Mouse (Mus musculus): Measurements from ENCODE around the gene Mustn1. TPM values are rescaled to one million over a fixed set of nuclear protein-coding genes. Genes with fewer than 3 reads are reported as not detected.

Mustn1 gene
- 20.0 and 29.0 TPM in 2 replicates for polyA plus RNA-seq (2015; fragmentation: Nextera tagmentation; extraction: Ambion mirVana)

DNA sequence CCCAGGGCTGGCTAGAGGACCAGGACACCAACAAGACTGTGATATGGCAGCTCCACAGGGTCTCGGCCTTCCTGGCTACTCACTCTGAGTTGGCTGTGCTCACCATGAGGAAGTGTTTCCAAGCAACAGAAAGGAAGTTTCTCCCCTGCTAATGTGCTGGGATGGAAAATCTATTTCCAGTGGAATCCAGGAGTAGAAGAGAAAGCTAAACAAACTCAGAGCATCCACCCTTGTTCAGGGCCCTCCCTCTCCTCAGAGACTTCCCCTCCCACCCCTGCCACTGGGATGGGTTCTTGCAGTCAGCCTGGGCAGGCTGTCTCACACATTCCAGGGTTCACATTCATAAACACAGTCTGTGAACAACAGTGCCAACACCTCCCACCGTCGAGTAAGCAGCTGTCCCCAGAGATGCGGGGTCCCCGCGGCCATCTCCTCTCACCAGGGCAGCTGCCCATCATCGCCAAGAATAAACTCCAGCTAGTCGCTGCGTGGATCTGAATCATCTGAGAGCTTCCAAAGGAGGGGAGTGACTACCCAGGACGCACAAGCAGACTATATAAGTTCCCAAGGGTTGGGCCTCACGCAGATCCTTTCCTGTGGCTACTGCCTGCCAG is at the start of gene Mustn1:
Gene Mustn1 (plus strand): TSS at position 243 of the 614 bp plus-strand sequence.
- H3K9ac ChIP-seq = no peak within 1 kb of the TSS
- H3K27ac ChIP-seq (replicated peaks) = peak within 1 kb of the TSS; percentile 63
- peaks cover 19% of the 10 kb centered on the region for H3K4me1 ChIP-seq
- 60% methylated on average over 11 of the region's 11 CpGs for WGBS
- no peaks in the 10 kb centered on the region for H3K27me3 ChIP-seq
- peak; percentile 49; the same call in 1 of the 2 replicates for ATAC-seq (ENCODE audit: insufficient number of reproducible peaks, low FRiP score, low TSS enrichment, low read depth)
- H3K4me3 ChIP-seq (replicated peaks) = no peak within 1 kb of the TSS
- no peaks in the 10 kb centered on the region for H3K9me3 ChIP-seq (replicated peaks)
- H3K4me2 ChIP-seq (replicated peaks) = no peak within 1 kb of the TSS
- H3K36me3 ChIP-seq = 0 out of 2 replicates have a peak, but pooled peaks cover 8% of the 10 kb centered on the region

DNA sequence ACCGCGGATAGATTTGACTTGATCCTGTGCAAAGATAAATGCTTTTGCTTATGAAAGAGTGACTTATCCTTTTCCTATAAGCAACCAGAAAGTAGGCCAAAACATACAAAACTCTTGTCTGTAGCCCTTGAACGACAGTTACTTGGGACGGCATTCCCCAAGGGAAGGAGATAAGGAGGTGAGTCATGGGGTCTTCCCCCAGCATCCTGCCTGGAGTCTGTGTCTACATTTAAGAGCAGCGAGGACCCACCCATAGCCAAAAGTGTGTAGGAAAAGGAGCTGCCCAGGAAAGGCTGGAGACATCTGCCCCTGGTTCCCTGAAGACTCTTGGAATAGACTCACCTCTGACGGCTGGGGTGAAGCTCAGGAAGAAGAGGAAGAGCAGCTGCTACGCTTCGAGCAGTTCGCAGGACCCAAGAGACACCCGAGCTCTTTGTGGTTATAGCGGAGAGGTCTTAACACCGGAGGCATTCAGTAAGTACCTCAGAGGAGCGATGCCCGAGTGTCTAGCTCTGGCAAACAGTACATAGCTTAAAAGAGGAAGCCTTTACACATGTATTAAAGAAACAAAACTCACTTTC is 41.5 kb upstream of the Mustn1 start:
- Histone ChIP-seq H3K9ac (no peak overlapping the region), H3K4me2 (replicated peaks) (no peak overlapping the region), H3K9me3 (replicated peaks) (no peaks in the 10 kb centered on the region), H3K27ac (replicated peaks) (no peak overlapping the region), H3K4me3 (replicated peaks) (no peak overlapping the region), H3K36me3 (peaks cover 13% of the 10 kb centered on the region; the same call in 1 of the 2 replicates), H3K4me1 (no peaks in the 10 kb centered on the region), H3K27me3 (no peaks in the 10 kb centered on the region)
- WGBS = 79% methylated on average over 14 of the region's 14 CpGs
- ATAC-seq (ENCODE audit: insufficient number of reproducible peaks, low FRiP score, low TSS enrichment, low read depth) = no peak

DNA sequence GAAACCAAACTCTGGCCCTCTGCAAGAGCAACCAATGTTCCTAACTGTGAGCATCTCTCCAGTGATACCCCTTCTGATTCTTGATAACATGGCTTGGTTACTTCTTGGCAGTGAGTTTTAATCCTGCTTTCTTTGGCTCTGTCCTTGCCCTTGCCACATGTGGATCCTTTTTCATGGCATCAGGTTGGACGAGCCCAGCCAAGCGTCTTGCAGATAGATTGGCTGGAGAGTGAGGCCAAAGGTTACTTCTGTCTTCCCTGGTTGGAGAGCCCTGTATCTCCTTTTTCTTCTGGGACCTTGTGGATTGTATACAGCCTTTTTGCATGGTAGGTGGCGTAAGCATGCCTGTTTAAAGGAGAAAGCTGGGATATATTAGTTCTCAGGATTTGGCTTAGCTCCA is 35.3 kb upstream of the Mustn1 start:
- Histone ChIP-seq H3K27me3 (no peaks in the 10 kb centered on the region), H3K4me2 (replicated peaks) (no peak overlapping the region), H3K4me3 (replicated peaks) (no peak overlapping the region), H3K9me3 (replicated peaks) (no peaks in the 10 kb centered on the region), H3K27ac (replicated peaks) (no peak overlapping the region), H3K4me1 (no peaks in the 10 kb centered on the region), H3K36me3 (0 out of 2 replicates have a peak, but pooled peaks cover 4% of the 10 kb centered on the region), H3K9ac (no peak overlapping the region)
- ATAC-seq (ENCODE audit: insufficient number of reproducible peaks, low FRiP score, low TSS enrichment, low read depth) = no peak
- WGBS = 88% methylated on average over 3 of the region's 3 CpGs

DNA sequence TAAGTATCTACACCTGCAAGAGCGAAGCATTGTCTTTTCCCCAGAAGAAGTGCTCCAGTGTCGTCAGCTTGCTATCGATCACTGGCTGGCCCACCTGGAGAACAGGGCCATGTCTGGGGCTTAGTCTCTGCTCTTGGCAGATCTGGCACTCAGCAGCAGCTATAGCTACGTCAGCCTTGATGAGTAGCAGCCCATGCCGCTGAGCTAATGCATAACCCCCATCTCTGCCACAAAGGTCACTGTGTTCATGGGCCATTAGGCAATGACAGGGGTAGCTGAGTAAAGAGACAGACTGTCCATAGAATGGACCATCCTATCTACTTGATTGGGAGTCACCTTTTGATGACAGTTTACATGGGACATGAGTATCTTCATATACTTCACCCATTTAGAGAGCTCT is 28.5 kb upstream of the Mustn1 start:
- ATAC-seq (ENCODE audit: insufficient number of reproducible peaks, low FRiP score, low TSS enrichment, low read depth) = no peak
- H3K9me3 ChIP-seq (replicated peaks) = no peaks in the 10 kb centered on the region
- H3K4me3 ChIP-seq (replicated peaks) = no peak overlapping the region
- H3K4me2 ChIP-seq (replicated peaks) = no peak overlapping the region
- 89% methylated on average over 5 of the region's 5 CpGs for WGBS
- H3K36me3 ChIP-seq = no peaks in the 10 kb centered on the region
- no peak overlapping the region for H3K9ac ChIP-seq
- no peak overlapping the region for H3K27ac ChIP-seq (replicated peaks)
- H3K4me1 ChIP-seq = no peaks in the 10 kb centered on the region
- no peaks in the 10 kb centered on the region for H3K27me3 ChIP-seq

DNA sequence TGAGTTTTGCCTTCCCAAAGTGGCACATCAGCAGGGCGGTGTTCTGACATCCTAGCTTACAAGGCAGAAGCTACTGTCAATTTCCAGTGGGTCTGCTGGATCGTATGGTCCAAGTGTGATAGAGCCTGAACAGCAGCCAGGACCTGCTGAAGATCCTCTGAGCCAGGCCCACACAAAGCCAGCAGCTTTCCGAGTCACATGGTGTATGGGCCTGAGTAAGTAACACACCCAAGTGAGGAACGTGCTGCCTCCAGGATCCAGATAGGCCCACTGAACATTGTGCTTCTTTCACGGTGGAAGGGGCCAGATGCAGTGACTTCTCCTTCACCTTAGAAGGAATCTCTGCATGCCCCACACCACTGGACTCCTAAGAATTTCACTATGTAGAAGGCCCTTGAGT is 26.7 kb upstream of the Mustn1 start:
- Histone ChIP-seq H3K4me3 (replicated peaks) (no peak overlapping the region), H3K27me3 (no peaks in the 10 kb centered on the region), H3K9ac (no peak overlapping the region), H3K4me1 (no peaks in the 10 kb centered on the region), H3K4me2 (replicated peaks) (no peak overlapping the region), H3K36me3 (no peaks in the 10 kb centered on the region), H3K27ac (replicated peaks) (no peak overlapping the region), H3K9me3 (replicated peaks) (no peaks in the 10 kb centered on the region)
- no peak for ATAC-seq (ENCODE audit: insufficient number of reproducible peaks, low FRiP score, low TSS enrichment, low read depth)
- 88% methylated on average over 5 of the region's 5 CpGs for WGBS

DNA sequence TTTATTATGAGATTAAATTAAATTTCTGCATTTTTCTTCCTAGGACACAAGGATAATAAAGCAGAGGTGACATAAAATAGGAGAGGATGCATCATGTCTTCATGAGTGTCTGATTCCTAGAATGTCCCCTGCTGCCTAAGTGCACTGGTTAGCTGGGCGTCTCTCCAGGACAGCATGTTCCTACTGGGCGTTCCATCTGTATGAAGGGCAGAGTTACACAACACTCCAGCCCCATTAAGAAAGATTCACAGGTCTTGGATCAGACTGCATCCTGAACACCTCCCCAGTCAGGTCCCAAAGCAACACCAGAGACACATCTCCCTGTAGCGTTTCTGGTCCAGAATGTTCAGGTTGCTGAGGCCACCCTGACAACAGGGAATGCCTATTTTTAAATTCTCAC is 23.7 kb upstream of the Mustn1 start:
- H3K9ac ChIP-seq = no peak overlapping the region
- no peak overlapping the region for H3K4me2 ChIP-seq (replicated peaks)
- no peaks in the 10 kb centered on the region for H3K4me1 ChIP-seq
- no peaks in the 10 kb centered on the region for H3K27me3 ChIP-seq
- no peaks in the 10 kb centered on the region for H3K9me3 ChIP-seq (replicated peaks)
- H3K27ac ChIP-seq (replicated peaks) = no peak overlapping the region
- ATAC-seq (ENCODE audit: insufficient number of reproducible peaks, low FRiP score, low TSS enrichment, low read depth) = no peak
- H3K36me3 ChIP-seq = no peaks in the 10 kb centered on the region
- no peak overlapping the region for H3K4me3 ChIP-seq (replicated peaks)
- 93% methylated on average over 3 of the region's 3 CpGs for WGBS

DNA sequence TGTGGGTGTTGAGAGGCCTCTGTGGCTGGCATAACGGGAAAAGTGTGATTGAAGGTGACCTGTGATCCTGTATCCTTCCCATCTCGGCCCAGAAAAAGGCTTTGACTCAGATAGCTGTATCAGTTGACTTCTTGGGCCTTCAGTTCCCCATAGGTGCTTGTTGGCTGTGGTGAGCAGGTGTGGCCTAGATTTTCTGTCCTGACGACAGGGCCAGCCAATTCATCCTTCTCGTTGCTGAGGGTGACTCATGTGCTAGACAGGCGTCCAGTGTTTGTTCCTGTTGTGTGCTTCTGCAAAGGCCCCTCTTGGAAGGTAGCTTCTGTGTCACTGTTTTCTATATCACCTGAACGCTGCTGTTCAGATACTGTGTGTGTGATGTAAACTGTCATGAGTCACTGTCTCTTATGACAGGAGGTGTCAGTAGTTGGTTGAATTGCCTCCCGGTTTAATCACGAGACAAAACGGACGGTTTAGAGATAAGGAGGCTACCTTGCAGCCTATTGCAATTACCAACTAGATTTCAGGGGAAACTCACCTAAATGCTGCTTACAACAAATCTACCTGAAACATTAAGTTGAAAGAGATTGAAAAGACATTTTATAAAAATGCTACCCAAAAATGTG is 22.0 kb upstream of the Mustn1 start:
- Histone ChIP-seq H3K27me3 (no peaks in the 10 kb centered on the region), H3K4me3 (replicated peaks) (no peak overlapping the region), H3K9me3 (replicated peaks) (no peaks in the 10 kb centered on the region), H3K36me3 (no peaks in the 10 kb centered on the region), H3K4me2 (replicated peaks) (no peak overlapping the region), H3K9ac (no peak overlapping the region), H3K4me1 (no peaks in the 10 kb centered on the region), H3K27ac (replicated peaks) (no peak overlapping the region)
- no peak for ATAC-seq (ENCODE audit: insufficient number of reproducible peaks, low FRiP score, low TSS enrichment, low read depth)
- 82% methylated on average over 10 of the region's 10 CpGs for WGBS

DNA sequence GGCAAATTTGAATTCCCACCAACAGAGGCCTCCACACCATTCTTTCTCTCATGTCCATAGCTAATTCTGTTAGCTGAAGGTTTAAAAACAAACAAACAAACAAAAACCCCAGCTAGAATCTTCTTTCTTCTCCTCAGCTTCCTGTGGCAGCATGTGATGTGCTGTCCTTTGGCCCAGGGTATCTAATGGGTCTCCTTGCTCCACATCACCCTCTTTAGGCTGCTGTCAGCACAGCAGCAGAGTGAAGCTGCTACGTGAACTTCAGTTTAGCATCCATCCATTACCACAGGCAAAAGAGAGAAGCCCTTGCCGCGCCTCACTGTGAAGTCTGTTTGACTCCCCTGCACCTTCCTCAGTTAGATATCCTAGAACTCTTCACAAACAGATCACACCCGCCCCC is 21.0 kb upstream of the Mustn1 start:
- no peaks in the 10 kb centered on the region for H3K27me3 ChIP-seq
- no peaks in the 10 kb centered on the region for H3K9me3 ChIP-seq (replicated peaks)
- no peak overlapping the region for H3K4me2 ChIP-seq (replicated peaks)
- H3K27ac ChIP-seq (replicated peaks) = no peak overlapping the region
- ATAC-seq (ENCODE audit: insufficient number of reproducible peaks, low FRiP score, low TSS enrichment, low read depth) = no peak
- no peak overlapping the region for H3K9ac ChIP-seq
- H3K4me1 ChIP-seq = no peaks in the 10 kb centered on the region
- H3K36me3 ChIP-seq = no peaks in the 10 kb centered on the region
- WGBS = 75% methylated on average over 4 of the region's 4 CpGs
- no peak overlapping the region for H3K4me3 ChIP-seq (replicated peaks)

DNA sequence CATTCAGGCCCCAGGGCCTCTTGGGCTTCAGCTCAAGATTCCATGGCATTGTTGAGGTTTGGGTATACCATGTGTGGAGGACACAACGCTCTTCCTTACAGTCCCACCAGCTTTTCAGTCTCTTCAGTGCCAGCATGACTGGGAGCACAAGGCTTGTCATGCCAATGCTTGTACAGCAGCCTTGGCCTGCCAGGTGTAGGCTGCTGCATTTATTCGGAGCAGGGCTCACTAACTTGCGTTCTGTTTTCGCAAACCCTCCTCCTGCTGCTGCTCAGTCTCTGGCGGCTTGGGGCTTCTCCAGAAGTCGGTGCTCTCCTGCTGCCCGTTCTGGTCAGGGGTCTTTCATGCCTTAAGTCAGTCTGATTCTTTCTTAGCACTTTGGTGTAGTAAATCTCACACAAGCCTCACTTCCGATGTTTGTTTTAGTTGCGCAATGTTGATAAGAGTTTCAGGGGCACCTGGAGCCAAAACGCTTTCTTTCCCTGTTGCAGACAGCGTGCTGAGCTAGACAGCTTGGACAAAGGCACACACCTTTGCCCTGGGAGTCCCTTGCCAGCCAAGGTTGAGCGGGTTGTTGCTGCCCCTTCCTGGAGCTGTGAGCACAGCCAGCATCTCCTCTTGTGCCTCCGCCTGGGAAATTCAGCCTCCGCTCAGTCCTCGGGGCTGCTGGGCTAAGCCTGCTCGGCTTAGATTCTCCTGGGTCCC is 17.4 kb upstream of the Mustn1 start:
- H3K4me2 ChIP-seq (replicated peaks) = no peak overlapping the region
- H3K4me1 ChIP-seq = no peaks in the 10 kb centered on the region
- peaks cover 12% of the 10 kb centered on the region; the same call in 1 of the 2 replicates for H3K36me3 ChIP-seq
- H3K27me3 ChIP-seq = no peaks in the 10 kb centered on the region
- H3K4me3 ChIP-seq (replicated peaks) = no peak overlapping the region
- ATAC-seq (ENCODE audit: insufficient number of reproducible peaks, low FRiP score, low TSS enrichment, low read depth) = no peak
- WGBS = 72% methylated on average over 16 of the region's 16 CpGs
- no peak overlapping the region for H3K27ac ChIP-seq (replicated peaks)
- H3K9me3 ChIP-seq (replicated peaks) = no peaks in the 10 kb centered on the region
- no peak overlapping the region for H3K9ac ChIP-seq

DNA sequence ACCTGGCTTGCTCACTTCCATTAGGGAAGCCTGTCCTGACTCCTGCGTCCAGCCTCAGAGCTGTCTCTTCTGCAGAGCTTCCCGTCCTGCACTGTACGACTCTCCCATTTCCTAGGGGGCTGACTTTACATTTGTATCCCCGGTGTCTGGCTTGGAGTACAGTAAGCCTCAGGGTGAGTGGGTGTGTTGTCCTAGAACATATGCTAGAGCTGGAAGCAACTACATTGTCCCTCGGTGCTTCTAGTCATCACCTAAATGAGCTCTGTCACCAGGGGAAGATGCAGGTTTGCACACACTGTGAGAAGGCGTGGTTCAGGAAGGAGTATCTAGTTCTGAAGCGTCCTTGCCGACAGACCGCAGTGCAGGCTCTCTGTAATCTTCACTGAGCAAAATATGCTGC is 16.6 kb upstream of the Mustn1 start:
- no peak overlapping the region for H3K4me2 ChIP-seq (replicated peaks)
- no peaks in the 10 kb centered on the region for H3K4me1 ChIP-seq
- no peaks in the 10 kb centered on the region for H3K27me3 ChIP-seq
- no peak overlapping the region for H3K9ac ChIP-seq
- peaks cover 15% of the 10 kb centered on the region; the same call in 1 of the 2 replicates for H3K36me3 ChIP-seq
- 73% methylated on average over 9 of the region's 9 CpGs for WGBS
- ATAC-seq (ENCODE audit: insufficient number of reproducible peaks, low FRiP score, low TSS enrichment, low read depth) = no peak
- no peaks in the 10 kb centered on the region for H3K9me3 ChIP-seq (replicated peaks)
- no peak overlapping the region for H3K27ac ChIP-seq (replicated peaks)
- no peak overlapping the region for H3K4me3 ChIP-seq (replicated peaks)

DNA sequence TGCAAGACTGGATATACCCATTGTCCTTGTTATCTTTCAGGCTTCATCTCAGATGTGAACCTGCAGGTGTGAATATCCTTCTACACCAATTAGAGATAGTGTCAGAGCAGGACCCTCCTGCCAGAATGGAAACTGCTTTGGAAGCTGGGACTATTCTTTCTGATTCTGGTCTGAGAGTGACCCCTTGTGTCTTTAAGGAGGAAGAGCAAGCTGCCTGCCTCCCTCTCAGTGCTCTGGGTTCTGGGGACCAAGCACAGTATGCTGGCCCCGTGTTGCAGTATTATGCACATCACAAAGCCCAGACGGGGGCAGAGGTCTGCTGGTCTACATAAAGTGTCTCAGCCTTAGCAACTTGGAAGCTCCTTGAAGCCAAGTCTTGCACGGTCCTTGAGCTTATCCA is 13.7 kb upstream of the Mustn1 start:
- Histone ChIP-seq H3K9me3 (replicated peaks) (no peaks in the 10 kb centered on the region), H3K36me3 (peaks cover 21% of the 10 kb centered on the region; the same call in 1 of the 2 replicates), H3K4me3 (replicated peaks) (no peak overlapping the region), H3K27ac (replicated peaks) (no peak overlapping the region), H3K9ac (no peak overlapping the region), H3K4me1 (0 out of 2 replicates have a peak, but pooled peaks cover 7% of the 10 kb centered on the region), H3K4me2 (replicated peaks) (no peak overlapping the region), H3K27me3 (no peaks in the 10 kb centered on the region)
- WGBS = 72% methylated on average over 3 of the region's 3 CpGs
- no peak for ATAC-seq (ENCODE audit: insufficient number of reproducible peaks, low FRiP score, low TSS enrichment, low read depth)

Data from embryonic facial prominence, embryonic 15.5 days (tissue).